Mouse (Mus musculus) limb, embryonic 11.5 days (tissue): Measurements from ENCODE around the gene Myocos. TPM values are rescaled to one million over a fixed set of nuclear protein-coding genes. Genes with fewer than 3 reads are reported as not detected.
"Not testable (repeated sequence)": the region's sequence is repeated elsewhere in the genome, so short reads cannot be mapped to it uniquely, and the experiment has no call there.

Source experiments
- ATAC-seq: fragments of 200-750 bp; cut with Nextera tagmentation; 2 replicates; pipeline ENCODE4 v1.8.0; 2017; ENCODE audit warnings: low read depth; ENCODE audit not compliant: insufficient number of reproducible peaks, low FRiP score, low TSS enrichment
- DNase-seq: peaks from one replicate; pipeline ENCODE4 v3.0.0-alpha.2; 2015; ENCODE audit warnings: low spot score
- H3K27ac ChIP-seq: fragments of 300-500 bp; sonication (generic); replicated peaks from 2 replicates; pipeline ENCODE4 v1.5.1; 2014; ENCODE audit warnings: low read depth, mild to moderate bottlenecking, low read length
- H3K27me3 ChIP-seq: fragments of 300-500 bp; sonication (generic); 2 replicates; pipeline ENCODE4 v1.6.1; 2014; ENCODE audit warnings: mild to moderate bottlenecking, low read length, mixed read lengths; ENCODE audit not compliant: control insufficient read depth, insufficient read depth
- H3K36me3 ChIP-seq: fragments of 300-500 bp; sonication (generic); 2 replicates; pipeline ENCODE4 v1.6.1; 2014; ENCODE audit warnings: mild to moderate bottlenecking, low read length, moderate library complexity, mixed read lengths; ENCODE audit not compliant: control insufficient read depth, insufficient read depth
- H3K4me1 ChIP-seq: fragments of 300-500 bp; sonication (generic); 2 replicates; pipeline ENCODE4 v1.6.1; 2014; ENCODE audit warnings: low read length, mixed read lengths; ENCODE audit not compliant: control insufficient read depth, insufficient read depth
- H3K4me2 ChIP-seq: fragments of 300-500 bp; sonication (generic); 2 replicates; pipeline ENCODE4 v1.6.1; 2014; ENCODE audit warnings: low read depth, mild to moderate bottlenecking, moderate library complexity; ENCODE audit not compliant: severe bottlenecking
- H3K4me3 ChIP-seq: fragments of 300-500 bp; sonication (generic); 2 replicates; pipeline ENCODE4 v1.5.1; 2014; ENCODE audit warnings: low read depth, low read length
- H3K9ac ChIP-seq: fragments of 300-500 bp; sonication (generic); 2 replicates; pipeline ENCODE4 v1.6.1; 2014; ENCODE audit warnings: mild to moderate bottlenecking, low read length
- H3K9me3 ChIP-seq: fragments of 300-500 bp; sonication (generic); 2 replicates; pipeline ENCODE4 v1.6.1; 2016; ENCODE audit warnings: low read length; ENCODE audit not compliant: control insufficient read depth
- WGBS: fragments of 180-500 bp; shearing (Covaris S2); extraction: QIAGEN DNeasy Blood & Tissue Kit; methylation state at CpG from one replicate; pipeline ENCODE4 v1.1.7; 2014; 5-methylcytosine and 5-hydroxymethylcytosine counted together
- polyA plus RNA-seq: library from polyadenylated mRNA; unstranded; fragments of >200 nt; fragmentation: Nextera tagmentation; extraction: Ambion mirVana; gene quantifications from 2 replicates; pipeline ENCODE4 v1.2.1, GENCODE M21; 2014

The Myocos gene
- polyA plus RNA-seq, 1 experiment from 2014 or later: not detected

- Histone ChIP-seq H3K9ac (no peak overlapping the region), H3K9me3 (no peaks in the 10 kb centered on the region), H3K36me3 (no peaks in the 10 kb centered on the region), H3K4me2 (no peak overlapping the region), H3K27ac (no peak overlapping the region), H3K4me3 (no peak overlapping the region), H3K27me3 (no peaks in the 10 kb centered on the region), H3K4me1 (no peaks in the 10 kb centered on the region)
- no peak for ATAC-seq
- no peak for DNase-seq
- WGBS: 77% methylated on average over 10 of the region's 10 CpGs
Observed at GRCm38 (mm10) chr1:162646083-162646686, 11.8 kb downstream of the Myocos start.

- Histone ChIP-seq H3K27ac (0 out of 2 replicates have a peak overlapping the region, but pooled peaks have one; percentile 18), H3K4me1 (no peaks in the 10 kb centered on the region), H3K9me3 (no peaks in the 10 kb centered on the region), H3K9ac (no peak overlapping the region), H3K36me3 (no peaks in the 10 kb centered on the region), H3K27me3 (no peaks in the 10 kb centered on the region), H3K4me3 (no peak overlapping the region), H3K4me2 (no peak overlapping the region)
- ATAC-seq (no peak), DNase-seq (no peak)
- 33% methylated on average over 4 of the region's 4 CpGs for WGBS
Observed at GRCm38 (mm10) chr1:162643752-162644151, 14.3 kb downstream of the Myocos start.

GRCm38 (mm10) chr1:162642591-162642990 is 15.4 kb downstream of the Myocos start:
- DNase-seq (no peak), ATAC-seq (no peak)
- no peaks in the 10 kb centered on the region for H3K27me3 ChIP-seq
- H3K4me3 ChIP-seq: no peak overlapping the region
- H3K9ac ChIP-seq: no peak overlapping the region
- H3K4me1 ChIP-seq: no peaks in the 10 kb centered on the region
- WGBS: 86% methylated on average over 3 of the region's 3 CpGs
- no peaks in the 10 kb centered on the region for H3K36me3 ChIP-seq
- no peak overlapping the region for H3K27ac ChIP-seq
- no peaks in the 10 kb centered on the region for H3K9me3 ChIP-seq
- no peak overlapping the region for H3K4me2 ChIP-seq

GRCm38 (mm10) chr1:162639861-162640260 is 18.2 kb downstream of the Myocos start:
- Histone ChIP-seq H3K9ac (no peak overlapping the region), H3K36me3 (no peaks in the 10 kb centered on the region), H3K27me3 (no peaks in the 10 kb centered on the region), H3K27ac (no peak overlapping the region), H3K4me2 (no peak overlapping the region), H3K9me3 (no peaks in the 10 kb centered on the region), H3K4me3 (no peak overlapping the region), H3K4me1 (no peaks in the 10 kb centered on the region)
- 97% methylated on average over 1 of the region's 1 CpGs for WGBS
- ATAC-seq: no peak
- no peak for DNase-seq

GRCm38 (mm10) chr1:162639051-162639750 is 18.8 kb downstream of the Myocos start, which contains the start of gene Myoc:
TSS of gene Myoc (plus strand) at chr1:162639155.
- ATAC-seq (no peak), DNase-seq (no peak)
- no peak within 1 kb of the TSS for H3K4me2 ChIP-seq
- no peak within 1 kb of the TSS for H3K9ac ChIP-seq
- no peaks in the 10 kb centered on the region for H3K36me3 ChIP-seq
- no peaks in the 10 kb centered on the region for H3K27me3 ChIP-seq
- H3K27ac ChIP-seq: no peak within 1 kb of the TSS
- H3K4me1 ChIP-seq: no peaks in the 10 kb centered on the region
- WGBS: 83% methylated on average over 10 of the region's 10 CpGs
- H3K9me3 ChIP-seq: no peaks in the 10 kb centered on the region
- H3K4me3 ChIP-seq: no peak within 1 kb of the TSS

GRCm38 (mm10) chr1:162638535-162638934 is 19.5 kb downstream of the Myocos start:
- Histone ChIP-seq H3K27me3 (no peaks in the 10 kb centered on the region), H3K9ac (no peak overlapping the region), H3K27ac (no peak overlapping the region), H3K4me1 (no peaks in the 10 kb centered on the region), H3K4me2 (no peak overlapping the region), H3K36me3 (no peaks in the 10 kb centered on the region), H3K9me3 (no peaks in the 10 kb centered on the region), H3K4me3 (no peak overlapping the region)
- WGBS: 92% methylated on average over 4 of the region's 4 CpGs
- DNase-seq (no peak), ATAC-seq (no peak)

- no peaks in the 10 kb centered on the region for H3K36me3 ChIP-seq
- H3K27ac ChIP-seq: no peak overlapping the region
- 75% methylated on average over 3 of the region's 3 CpGs for WGBS
- no peak overlapping the region for H3K4me3 ChIP-seq
- H3K9me3 ChIP-seq: no peaks in the 10 kb centered on the region
- no peak overlapping the region for H3K9ac ChIP-seq
- ATAC-seq (no peak), DNase-seq (no peak)
- no peaks in the 10 kb centered on the region for H3K27me3 ChIP-seq
- no peak overlapping the region for H3K4me2 ChIP-seq
- H3K4me1 ChIP-seq: no peaks in the 10 kb centered on the region
Observed at GRCm38 (mm10) chr1:162636516-162636915, 21.5 kb downstream of the Myocos start.

- not testable (repeated sequence) for H3K27me3 ChIP-seq, H3K9ac ChIP-seq, H3K36me3 ChIP-seq, H3K4me1 ChIP-seq, ATAC-seq, H3K27ac ChIP-seq, H3K4me2 ChIP-seq, DNase-seq, H3K4me3 ChIP-seq, H3K9me3 ChIP-seq
- WGBS: 19% methylated on average over 1 of the region's 1 CpGs
Observed at GRCm38 (mm10) chr1:162635291-162635931, 22.6 kb downstream of the Myocos start.
